Mouse (Mus musculus) T-helper 1 cell (primary cell): ENCODE measurements at regions not wholly inside any gene's neighbourhood (a gene's known extent, or its start where the extent isn't known, plus 50 kb on each side); places are given as distances from the start of the nearest gene placed in this dataset.

ENCODE experiments used
- in situ Hi-C: fragments of 300-600 bp; cut with MboI, MseI; formaldehyde crosslinking; loops from one replicate; pipeline ENCODE4 v1.15.1; 2025; ENCODE audit warnings: high pct_unique_total_duplicates

DNA sequence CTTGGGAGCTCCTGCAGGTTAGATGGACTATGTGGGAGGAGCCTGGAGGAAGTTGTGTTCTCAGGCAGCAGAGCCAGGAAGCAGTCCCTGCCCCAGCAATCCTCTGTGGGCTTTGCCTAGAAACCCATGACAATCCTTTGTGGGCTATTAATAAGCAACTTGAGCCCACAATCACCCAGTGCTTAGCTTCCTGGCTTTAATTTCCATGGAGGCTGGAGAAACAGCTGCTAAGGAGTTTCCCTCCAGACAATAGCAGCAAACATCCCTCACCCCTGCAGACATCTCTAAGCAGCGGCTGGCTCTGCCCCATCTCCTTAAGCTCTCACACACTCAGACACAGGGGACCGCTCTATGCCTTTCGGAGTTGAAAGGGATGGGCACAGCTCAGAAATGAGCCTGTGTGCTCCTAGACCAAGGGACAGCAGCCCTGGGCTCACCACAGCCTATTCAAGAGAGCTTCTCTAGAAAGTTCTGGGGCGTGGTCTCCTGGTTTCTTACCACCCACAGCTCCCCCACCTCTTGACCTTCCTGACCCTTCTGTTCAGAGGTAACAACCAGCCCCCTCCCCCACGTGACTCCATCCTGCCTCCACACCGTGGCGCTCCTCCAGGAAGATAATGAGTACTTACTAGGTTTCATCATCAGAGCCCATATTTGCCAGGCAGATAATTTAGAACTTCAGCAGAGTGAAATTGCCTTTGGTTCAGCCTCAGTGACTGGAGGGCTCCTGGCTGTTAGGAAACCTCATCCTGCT, 112.6 kb upstream of the Tle3 start:
- in situ Hi-C loops: no loop called here

DNA sequence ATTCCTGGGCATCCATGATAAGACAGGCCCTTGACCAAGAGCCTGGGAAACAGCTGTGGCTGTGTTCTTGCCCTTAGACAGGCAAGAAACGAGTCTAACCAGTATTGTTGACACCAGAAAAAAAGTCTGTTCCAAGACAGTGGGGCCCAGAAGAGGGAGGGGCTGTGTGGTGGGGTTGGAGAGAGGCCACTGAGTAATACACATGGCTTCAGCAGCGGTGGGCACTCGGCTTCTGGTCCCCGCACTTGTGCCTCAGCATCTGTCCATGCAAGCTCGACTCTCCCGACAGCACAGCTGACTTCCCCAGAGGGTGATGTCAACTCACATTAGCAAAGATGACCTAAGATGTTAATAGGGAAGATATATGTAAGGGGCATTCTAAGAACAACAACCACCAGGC, 110.9 kb upstream of the Tle3 start:
- in situ Hi-C loops: no loop called here

DNA sequence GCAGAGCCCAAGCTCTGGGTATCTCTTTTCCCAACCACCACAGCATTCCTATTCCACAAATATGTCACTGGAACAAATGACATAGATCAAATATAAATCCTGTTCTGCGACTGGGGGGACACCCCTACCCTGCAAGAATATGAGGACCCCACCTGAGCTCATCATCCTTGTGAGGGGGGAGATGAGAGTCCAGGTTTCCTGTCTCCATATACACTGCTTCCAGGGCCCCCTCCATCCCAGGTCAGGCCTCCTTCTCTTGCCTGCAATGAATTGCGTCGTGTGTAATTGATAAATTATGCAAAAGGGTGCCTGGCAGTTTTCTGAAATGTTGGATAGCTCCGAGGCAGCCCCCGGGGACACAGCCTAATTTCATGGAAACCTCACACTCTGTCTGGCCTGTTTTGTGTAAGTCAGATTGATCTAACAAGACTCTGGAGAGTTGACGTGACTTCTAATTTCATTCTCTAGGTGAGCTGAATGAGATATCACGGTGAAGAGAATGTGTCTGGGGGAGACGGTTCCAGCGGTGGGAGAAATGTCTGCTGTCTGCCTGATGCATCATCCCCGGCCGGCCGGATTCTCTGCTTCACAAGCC, 110.3 kb upstream of the Tle3 start:
- in situ Hi-C loops: no loop called here

DNA sequence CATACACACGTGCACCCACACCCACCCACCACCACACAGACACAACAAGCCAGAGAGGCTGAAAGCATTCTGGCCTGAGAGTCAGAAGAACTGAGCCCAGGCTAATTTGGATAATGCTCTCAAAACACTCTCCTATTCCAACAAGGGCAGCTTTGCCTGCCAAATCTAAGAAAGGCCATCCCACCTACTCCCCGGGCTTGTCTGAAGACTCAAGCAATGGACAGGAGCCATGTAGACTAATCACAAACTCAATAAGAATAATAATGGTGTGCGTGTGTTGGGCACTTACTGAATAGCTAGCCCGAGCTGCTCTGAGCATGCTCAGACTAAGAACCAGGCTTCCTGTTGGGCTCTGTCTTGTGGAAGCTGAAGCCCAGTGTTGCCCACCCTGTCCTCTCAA, 108.8 kb upstream of the Tle3 start:
- in situ Hi-C loops: no loop called here

DNA sequence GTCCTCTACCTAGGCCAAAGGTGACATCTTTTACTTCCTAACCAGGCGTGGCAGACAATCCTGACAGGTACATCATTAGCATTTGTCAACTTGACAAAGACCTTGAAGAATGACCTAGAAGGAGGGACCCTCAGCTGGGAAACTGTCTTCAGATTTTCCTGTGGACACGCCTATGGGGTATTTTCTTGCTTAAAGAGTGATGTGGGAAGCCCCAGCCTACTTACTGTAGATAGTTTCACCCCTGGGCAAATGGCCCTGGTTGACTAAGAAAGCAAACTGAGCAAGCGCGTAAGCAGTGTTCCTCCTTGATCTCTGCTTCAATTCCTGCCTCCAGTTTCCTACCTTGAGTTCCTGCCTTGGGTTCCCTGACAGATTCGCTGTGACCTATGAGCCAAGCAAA, 106.7 kb upstream of the Tle3 start:
- in situ Hi-C loops: no loop called here

DNA sequence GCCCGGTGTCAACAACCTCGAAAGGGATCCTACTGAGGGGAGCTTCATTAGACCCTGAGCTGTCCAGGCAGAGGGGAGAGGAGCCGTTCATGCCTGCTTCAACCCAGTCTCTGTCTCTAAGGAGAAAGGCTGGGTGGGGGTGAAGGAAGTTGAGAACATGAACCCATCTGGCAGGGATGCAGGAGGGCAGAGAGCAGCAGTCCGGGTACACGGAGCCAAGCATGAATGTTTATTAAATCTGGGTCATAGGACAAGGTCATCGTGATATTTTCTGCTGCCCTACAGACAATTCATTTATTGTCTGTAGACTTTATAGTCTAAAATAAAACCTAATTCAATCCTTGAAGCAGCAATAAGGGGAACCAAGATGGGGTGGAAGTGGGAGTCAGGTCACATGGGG, 105.2 kb upstream of the Tle3 start:
- in situ Hi-C loops: no loop called here

DNA sequence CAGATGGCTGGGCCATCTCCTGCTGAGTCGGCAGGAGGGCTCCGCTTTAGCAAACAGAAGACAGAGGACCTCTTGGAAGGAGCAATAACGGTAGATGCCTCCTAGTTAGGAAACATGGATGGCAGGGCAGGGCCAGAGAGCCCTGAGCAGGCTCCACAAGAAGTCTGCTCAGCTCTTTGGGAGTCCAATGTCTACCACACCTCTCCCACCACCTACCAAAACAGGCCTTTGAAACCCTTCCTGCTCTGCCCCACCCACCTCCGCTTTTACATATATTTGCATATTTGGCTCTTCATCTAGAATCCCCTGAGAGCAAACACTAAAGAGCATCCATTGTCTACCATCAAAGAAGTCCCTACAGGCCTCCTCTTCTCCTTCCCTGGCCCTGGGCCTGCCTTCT, 104.6 kb upstream of the Tle3 start:
- in situ Hi-C loops: no loop called here

DNA sequence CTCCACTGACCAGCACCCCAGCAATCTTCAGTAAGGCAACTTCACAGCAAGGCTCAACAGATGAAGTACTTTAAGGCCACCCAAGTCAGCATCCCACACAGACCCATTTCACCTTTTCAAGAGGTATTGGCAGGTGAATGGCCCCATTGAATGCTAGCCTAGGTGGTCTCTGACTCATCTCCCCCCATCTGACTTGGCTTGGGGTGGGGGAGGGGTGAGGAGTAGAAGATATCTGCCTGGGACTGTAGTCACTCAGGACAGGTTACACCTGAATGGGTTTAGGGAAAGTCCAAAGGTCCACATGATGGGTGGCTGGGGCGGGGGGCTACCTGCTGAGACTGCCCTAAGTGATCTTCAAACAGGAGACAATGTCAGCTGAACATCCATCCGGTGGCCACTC, 104.0 kb upstream of the Tle3 start:
- in situ Hi-C loops: no loop called here

DNA sequence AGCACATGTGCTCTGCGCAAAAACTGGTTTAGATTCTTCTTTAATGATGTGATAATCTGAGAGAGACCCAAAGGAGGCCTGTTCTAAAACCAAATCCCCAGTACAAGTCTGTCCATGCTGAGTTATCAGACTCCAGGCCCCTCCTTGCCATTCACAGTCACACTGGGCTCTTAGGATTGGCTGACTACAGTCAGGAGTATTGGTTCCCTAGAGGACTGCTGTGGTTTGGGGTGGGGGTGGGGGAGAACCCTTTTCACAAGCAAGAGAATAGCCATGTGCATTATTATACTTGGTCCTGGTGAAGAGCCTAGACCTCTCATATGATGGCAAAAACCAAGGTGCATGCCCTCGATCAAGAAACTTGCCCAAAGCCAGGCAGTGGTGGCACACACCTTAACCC, 103.5 kb upstream of the Tle3 start:
- in situ Hi-C loops: no loop called here

DNA sequence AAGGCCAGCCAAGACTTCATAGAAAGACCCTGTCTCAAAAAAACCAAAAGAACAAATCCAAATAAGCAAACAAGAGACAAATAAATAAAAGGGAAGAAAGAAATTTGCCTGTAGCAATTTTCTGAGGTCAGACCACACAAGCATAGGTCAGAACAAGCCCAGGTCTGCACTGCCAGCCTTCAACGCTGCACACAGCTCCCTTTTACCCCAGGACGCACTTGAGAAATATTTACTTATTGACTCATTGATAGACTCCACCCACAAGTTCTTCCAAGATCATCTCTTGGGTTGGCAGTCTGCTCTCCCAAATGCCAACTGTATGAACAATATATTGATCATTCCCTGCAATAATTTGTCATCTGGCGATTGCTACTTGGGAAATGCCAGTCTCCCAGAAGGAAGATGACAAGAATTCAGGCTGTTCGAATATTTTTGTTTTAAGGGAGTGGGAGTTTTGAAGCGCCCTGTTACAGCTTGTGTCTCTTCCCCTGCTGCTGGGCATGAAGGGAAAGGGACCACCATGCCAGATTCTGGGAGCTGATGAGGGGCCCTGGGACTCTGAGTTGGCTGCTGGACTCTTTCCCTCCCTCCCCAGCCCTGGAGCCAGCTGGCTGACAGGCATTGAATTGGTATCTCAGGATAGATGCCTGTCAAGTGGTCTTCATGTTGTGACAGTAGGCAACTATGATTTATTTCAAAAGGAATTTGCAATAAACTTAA, 102.9 kb upstream of the Tle3 start:
- in situ Hi-C loops: no loop called here

DNA sequence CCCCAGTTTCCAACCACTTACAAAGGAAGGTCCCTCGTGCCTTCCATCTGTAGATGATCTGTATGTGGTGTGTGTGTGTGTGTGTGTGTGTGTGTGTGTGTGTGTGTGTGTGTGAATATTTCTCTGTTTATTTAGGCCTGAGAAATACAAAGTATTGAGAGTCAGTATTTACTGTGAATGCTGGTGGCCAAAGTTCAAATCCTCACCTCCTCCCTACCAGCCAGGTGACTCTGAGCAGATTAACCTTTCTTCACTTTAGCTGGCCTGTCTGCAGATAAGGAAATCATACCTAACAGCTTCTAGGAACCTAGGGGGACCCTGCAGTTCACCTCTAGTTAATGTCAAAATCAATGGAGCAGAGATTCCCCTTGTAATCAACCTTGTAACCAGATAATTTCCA, 100.9 kb upstream of the Tle3 start:
- in situ Hi-C loops: no loop called here

DNA sequence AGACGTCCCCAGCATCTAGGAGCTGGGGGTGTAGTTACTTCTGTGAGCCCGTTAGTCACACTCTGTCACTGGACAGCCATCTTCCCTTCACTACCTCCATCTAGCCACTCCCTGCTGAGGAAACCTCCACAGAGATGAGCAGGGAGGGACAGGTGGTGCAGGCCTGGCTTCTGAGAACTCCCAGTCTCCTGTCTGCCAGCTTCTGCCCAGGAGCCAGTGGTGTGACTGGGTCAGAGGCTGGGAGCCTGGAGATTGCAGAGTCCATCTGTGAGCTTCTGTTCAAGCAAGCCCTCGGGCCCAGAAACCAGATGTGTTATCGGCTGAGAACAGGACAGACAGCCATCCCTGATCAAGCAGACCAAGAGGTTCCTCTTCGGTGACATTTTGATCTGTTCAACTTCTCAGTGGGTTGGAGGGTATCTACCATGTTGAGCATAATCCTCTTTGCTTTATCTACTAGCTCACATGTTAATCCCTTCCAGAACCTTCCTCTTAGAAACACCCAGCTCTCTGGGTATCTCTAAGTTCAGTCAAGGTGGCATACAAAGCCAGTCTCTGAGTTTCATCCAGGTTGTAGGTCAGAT, 100.3 kb upstream of the Tle3 start:
- in situ Hi-C loops: no loop called here

DNA sequence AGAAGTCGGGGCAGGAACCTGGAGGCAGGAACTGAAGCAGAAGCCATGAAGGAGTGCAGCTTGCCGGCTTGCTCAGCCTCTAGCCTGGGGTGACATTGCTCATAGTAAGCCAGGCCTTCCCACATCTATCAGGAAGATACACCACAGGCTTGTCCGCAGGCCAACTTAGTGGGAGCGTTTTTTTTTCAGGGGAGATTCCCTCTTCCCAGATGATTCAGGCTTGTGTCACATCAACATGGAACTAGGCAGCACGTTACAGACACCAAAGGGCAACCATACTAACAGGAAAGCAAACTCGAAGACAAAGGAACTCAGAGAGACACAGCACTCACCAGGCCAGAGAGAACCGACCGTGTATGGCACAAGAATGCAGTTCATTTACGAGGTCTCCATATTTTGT, 98.1 kb upstream of the Tle3 start:
- in situ Hi-C loops: no loop called here

DNA sequence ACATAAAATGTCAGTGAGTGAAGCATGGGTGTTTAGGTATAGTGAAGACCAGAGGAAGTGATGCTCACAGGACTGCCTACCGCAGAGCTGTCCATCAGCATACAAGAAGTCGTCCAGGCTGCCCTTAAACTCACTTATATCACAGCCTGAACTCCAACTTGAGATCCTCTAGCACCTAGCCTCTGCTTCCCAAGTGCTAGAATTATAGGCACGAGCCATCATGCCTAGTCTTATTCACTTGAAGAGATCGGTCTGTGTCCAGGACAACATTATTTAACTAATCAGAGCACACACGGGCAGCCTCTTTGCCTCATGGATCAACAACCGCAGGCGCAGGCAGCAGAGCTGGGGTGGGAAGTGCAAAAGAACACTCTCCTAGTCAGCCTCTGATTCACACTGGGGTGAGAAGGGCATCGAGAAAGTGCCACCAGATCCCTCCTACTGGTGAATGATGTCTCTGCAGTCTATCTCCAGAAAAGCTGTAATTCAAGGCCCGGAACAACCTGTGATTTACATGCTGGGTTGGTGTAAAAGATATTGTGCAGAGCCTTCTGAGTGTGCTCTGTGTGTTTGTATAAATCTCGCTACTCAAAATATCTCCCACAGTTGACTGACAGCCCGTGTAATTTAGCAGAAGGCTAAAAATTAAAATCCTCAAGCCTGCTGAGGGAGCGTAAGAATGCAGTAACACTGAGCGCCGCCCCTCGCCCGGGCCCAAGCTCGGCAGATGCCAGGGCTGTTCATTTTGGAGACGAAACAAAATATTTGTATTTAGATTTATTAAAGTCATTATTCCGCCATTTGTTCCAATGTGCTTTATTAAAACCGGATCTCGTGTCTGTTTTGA, 94.6 kb upstream of the Tle3 start:
- in situ Hi-C loops: no loop called here

DNA sequence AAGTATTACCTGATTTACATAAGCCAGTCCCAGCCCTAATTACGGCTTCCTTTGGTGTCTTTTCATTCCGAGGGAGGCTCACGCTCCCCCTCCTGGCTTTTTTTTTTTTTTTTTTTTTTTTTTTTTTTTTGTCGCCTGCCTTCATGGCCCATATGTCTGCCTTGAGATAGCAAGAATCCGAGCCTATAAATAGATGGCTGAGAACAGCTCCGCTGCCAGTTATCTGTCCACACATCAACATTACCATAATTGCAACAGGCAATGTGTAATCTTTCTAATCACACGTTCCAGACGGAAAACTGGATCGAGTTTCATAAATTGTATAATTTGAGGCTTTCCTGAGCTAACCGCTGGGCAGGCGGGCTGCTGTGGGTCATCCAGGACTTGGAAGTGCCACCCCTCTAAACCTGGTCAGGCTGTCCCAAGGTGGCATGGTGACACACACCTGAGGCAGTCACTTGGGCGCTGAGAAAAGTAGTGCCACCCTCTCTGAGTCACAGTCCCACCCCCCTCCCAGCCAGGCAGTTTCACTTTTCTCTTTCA, 93.9 kb upstream of the Tle3 start:
- in situ Hi-C loops: no loop called here

DNA sequence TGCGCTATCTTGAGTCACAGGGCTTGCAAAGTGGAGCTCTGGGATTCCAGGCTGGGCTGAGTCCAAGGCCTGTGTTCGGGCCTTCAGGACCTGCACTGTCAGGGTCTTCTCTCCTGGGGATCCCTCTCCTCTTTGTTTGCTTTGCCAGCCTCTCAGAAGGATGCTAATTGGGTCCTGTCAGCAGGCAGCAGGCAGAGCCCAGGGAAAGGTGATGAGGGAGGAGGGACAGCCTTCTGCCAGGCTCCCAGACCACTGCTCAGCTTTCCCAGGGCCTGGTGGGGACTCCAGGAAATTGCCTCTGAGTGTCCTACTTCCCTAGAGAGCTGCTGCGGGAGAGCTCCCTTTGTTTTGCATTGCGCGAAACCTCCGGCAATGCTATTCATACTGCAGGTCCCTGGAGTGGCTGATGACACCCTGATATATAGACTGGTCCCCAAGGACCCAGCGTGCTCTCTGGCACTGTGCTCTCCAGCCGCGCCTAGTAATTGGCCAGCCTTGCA, 93.1 kb upstream of the Tle3 start:
- in situ Hi-C loops: no loop called here

DNA sequence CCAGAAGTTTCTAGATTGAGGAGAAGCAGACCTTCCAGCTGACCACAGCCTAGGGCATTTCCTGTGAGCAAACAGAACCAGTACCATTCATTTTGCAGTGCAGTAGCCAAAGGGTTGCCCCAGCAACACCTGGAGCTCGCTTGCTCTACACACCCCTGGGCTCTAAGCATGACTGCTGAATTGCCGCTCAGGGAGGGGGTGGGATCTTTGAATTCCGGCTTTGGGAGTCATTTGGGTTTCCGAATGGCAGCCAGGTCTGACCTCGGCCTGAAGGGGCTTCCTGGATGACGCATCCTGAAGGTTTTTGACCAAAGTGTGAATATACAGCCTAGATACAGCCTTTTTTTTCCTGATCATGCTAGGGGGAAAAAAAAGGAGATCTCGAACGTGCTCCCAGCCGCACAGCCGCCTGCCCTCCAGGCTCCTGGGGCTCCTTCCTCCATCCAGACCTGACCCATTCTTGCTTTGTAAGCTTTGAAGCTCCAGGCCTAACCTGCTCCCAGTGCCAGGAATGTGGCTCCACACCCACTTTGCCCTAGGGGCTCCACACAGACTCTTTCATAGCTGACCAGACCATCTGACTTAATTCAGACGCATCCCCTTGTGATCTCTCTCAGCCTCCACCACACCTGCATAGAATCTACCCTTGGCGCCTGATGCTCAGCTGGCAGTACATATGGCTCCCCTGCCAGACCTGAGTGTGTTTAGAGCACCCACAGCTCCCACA, 91.1 kb upstream of the Tle3 start:
- in situ Hi-C loops: no loop called here

DNA sequence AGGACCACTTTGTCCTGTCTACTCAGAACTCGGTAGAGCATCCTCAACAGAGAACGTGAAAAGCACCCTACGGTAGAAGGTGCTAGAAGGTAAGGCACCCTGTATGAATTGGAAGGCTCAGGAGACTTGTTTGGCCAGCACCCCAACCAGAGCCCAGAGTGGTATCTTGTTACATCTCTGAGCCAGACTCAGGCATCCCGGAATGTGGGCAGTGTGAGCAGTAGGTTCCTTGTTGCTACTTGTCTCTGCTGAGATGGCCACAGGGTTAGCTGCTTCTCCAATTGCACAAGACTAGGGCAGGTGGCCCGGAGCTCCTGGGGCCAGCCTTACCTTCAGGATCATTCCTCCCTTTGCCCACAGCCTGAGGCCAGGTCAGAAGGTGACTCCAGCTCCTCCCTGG, 88.9 kb upstream of the Tle3 start:
- in situ Hi-C loops: no loop called here

DNA sequence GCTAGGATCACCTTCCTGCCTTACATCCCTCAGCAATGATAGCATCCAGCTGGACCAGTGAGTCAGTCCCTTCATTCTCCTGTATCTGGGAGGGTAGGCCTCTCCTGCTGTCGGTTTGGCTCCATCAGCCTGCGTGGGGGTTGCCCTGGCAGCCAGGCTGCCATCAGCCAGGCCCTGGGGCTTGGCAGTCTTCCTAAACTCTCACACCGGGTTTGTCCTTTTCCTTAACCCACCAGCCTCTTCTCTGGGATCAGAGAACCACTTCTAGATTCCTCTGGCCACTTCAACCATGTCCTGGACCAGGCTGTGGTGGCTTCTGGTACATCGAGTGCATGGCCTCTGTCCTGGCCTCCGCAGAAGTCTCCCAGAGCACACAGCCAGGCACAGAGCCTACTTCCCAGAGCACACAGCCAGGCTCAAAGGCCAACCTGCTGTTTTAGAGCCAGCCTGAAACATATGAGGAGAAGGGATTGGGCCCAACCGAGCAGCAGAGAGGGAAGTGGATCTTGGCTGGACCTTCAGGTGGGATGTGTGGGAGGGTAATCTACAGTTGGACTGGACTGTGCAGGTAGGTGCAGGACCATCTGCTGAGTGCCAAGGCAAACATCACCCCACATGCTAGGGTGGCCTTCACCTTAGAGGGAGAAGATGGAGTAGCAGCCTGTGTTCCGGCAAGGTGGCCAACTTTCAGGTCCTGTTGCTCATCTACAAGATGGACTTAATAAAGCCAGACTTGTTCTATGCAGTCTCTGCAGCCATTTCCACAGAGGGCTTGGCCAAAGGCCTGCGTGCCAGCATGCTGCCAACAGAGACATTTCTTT, 87.8 kb upstream of the Tle3 start:
- in situ Hi-C loops: no loop called here

DNA sequence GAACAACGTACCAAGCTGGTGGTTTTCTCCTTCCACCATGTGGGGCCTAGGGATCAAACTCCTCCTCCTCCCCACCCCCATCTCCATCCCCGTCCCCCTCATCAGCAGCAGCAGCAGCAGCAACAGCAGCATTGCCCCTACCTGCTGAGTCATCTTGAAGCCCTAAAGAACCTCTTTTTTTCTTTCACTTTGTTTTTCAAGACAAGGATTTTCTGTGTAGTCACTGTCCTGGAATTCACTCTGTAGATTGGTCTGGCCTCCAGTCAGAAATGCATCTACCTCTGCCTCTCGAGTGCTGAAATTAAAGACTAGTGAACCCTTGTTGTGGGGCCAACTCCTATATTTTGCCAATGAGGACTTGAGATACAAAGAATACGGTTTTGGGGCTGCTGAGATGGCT, 85.6 kb upstream of the Tle3 start:
- in situ Hi-C loops: no loop called here
